Mouse (Mus musculus): Measurements from ENCODE around the gene Tmem33. TPM values are rescaled to one million over a fixed set of nuclear protein-coding genes. Genes with fewer than 3 reads are reported as not detected.
A peak's percentile ranks its signal among the peaks of the same experiment; 100 is the strongest.

Tmem33 gene
- total RNA-seq, 2 experiments from 2014 or later, result 80.3 to 164 TPM

DNA sequence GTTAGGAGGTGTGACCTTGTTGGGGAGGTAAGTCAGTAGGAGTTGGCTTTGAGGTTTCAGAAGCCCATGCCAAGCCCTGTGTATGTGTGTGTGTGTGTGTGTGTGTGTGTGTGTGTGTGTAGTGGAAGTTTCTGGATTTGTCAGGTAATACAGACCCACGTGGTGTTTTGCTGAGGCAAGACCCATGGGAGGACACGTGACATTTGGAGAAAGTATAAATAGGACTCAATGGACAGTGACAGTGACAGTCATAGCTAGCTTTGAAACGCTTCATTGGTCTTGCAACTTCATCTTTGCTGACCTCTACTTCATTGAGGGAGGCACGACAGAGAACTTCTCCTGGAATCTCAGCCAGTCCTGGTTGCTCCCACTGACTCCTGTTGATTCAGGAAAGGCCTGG lies 8.1 kb upstream of the Tmem33 start:
- no peak for ATAC-seq (replicated peaks; ENCODE audit: low FRiP score, poor library complexity, severe bottlenecking)

DNA sequence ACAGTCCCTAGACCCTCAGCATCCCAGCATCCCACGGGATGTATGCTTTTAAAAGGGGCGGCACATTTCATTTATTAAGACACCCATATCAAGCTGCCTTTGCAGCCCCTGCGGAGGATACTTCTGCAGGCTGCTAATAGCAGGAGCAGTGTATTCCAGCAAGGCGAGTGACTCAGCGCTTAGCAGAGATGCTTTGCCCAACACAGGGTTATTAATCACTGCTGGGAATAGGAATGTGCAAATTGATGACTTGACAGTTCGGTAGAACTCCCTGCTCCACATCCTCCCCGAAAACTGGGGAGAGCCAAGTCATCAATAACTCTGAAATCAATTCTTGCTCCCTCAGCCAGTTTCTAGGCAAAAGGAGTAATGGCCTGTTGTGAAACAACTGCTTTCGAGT lies 4.7 kb upstream of the Tmem33 start:
- ATAC-seq (replicated peaks; ENCODE audit: low FRiP score, poor library complexity, severe bottlenecking), result no peak

DNA sequence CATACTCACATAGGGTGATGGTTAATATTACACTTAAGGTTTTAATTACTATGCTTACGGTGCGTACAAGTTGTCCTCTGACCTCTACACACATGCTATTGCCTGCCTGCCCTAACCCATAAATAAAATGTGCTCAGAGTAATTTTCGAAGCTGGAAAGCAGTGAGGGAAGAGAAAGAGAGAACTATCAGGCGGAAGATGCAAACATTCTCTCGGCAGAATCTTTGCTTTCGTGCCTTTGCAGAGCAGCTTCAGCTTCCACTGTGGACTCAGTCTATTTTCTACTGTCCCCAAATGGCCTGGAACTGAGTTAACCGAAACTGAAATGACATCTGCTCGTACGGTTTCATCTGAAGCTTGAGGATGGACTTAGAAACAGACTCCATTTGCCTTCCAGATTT lies 1.9 kb upstream of the Tmem33 start:
- no peak for ATAC-seq (replicated peaks; ENCODE audit: low FRiP score, poor library complexity, severe bottlenecking)

- ATAC-seq (replicated peaks; ENCODE audit: low FRiP score, poor library complexity, severe bottlenecking), result no peak
Measured at GRCm38 (mm10) chr5:67260159-67260530, 220 bp upstream of the Tmem33 start.

DNA sequence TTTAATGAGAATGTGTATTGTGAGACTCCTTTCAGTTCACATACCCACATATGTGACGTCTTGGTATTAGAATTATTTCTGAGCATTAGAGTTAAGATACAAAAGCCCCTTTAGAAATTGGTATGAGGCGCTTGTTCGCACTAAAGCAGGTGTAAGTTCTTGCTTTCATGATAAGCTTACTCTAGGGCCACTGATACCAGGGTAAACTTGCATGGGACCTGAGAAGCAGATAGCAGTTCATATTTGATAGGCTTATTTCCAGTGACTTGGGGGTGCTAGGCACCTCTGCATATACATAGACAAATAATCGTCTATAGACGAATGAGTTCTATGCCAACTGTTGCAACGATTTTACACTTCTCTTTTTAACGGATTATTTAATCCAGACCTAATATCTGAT lies 2.6 kb downstream of the Tmem33 start:
- peak; percentile 21; the same call in 1 of the 2 replicates for ATAC-seq (replicated peaks; ENCODE audit: low FRiP score, poor library complexity, severe bottlenecking)

DNA sequence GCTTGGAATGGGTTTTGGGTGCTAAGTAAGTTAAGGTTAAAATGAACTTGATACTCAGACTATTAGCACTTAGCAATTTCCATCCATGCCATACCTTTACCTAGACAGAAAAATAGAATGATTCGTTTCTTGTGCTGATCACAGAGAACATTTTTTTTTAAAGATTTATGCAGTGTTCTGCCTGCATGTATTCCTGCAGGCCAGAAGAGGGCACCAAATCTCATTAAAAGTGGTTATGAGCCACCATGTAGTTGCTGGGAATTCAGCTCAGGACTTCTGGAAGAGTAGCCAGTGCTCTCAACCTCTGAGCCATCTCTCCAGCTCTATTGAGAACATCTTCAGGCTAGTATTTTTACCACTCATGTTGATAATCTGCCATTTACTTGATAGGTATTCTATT lies 5.7 kb downstream of the Tmem33 start:
- ATAC-seq (replicated peaks; ENCODE audit: low FRiP score, poor library complexity, severe bottlenecking), result no peak

- no peak; the same call in 1 of the 2 replicates for ATAC-seq (replicated peaks; ENCODE audit: low FRiP score, poor library complexity, severe bottlenecking)
Measured at GRCm38 (mm10) chr5:67269309-67269708, 8.9 kb downstream of the Tmem33 start.

DNA sequence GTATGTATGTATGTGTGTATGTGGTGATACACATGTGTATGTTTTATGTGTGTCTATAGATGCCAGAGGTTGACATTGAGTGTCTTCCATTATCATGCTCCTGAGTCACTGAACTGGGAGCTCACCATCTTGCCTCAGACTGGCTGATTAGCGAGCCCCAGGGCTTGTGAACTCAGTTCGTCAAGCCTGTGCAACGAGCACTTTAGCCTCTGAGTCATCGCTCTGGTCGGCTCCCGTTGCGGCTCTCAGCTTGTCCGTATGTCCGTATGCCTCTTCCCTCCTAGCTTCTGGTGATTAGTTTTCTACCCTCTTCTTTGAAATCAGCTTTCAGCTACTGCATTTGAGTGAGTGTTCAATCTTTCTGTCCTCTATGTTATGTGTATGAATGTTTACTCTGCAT lies 19.0 kb downstream of the Tmem33 start:
- ATAC-seq (replicated peaks; ENCODE audit: low FRiP score, poor library complexity, severe bottlenecking), result no peak

DNA sequence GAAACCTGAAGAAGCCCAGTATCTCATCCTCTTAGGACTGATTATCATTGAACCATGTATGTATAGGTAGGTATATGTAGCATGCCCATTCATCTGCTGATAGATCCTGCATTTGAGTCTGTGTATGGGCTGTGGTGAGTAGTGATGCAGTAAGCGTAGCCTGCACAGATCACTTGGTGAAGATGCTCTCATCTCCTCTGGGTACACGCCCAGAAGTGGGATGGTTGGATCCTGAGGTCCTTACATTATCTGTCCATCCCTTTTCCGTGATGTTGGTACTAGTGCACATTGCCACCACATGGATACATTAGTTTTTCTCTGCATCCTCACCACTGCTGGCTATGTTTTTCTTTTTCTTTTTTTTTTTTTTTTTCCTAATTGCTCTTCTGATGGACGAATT lies 19.5 kb downstream of the Tmem33 start:
- peak; percentile 81 for ATAC-seq (replicated peaks; ENCODE audit: low FRiP score, poor library complexity, severe bottlenecking)

GRCm38 (mm10) chr5:67280400-67280799 lies 20.0 kb downstream of the Tmem33 start:
- ATAC-seq (replicated peaks; ENCODE audit: low FRiP score, poor library complexity, severe bottlenecking), result peak; percentile 93

GRCm38 (mm10) chr5:67295029-67295428 lies 34.7 kb downstream of the Tmem33 start:
- ATAC-seq (replicated peaks; ENCODE audit: low FRiP score, poor library complexity, severe bottlenecking), result peak; percentile 88

GRCm38 (mm10) chr5:67295682-67296081 lies 35.3 kb downstream of the Tmem33 start:
- ATAC-seq (replicated peaks; ENCODE audit: low FRiP score, poor library complexity, severe bottlenecking), result no peak

GRCm38 (mm10) chr5:67296171-67296570 lies 35.8 kb downstream of the Tmem33 start:
- no peak for ATAC-seq (replicated peaks; ENCODE audit: low FRiP score, poor library complexity, severe bottlenecking)

DNA sequence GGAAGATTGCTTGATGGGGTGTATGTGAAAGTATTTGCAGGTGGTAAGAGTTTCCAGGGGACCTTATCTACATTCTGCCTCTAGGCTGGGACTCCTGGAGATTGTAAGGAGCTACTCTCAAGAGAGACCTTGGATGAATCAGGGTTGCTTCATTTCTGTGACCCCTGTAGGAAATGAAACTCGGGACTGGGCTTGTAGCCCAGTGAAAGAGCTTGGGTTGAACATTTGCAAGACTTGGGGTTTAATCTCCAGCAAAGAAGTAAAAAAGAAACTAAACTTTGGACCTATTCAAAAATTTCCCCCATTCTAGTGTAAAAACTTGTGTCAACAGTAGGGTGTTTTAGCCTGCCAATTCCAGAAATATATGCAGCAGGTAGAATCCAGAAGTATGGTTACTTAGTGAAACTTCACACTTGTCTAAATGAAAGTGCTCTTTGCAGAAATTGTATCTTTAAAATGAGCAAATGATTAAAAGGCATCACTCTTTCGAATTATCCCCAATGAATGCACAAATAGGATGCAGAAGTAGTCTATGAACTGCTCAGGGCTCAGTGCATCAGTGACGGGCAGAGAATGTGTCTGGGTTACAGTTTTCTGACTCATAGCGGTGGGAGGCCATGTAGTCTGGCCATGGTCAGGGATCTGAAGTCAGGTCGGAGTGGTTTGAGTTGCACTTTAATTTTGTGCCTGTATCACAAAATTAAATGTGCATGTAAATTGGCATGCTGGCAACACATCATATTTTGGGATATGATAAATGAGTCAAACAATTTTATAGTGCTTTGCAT lies 36.9 kb downstream of the Tmem33 start:
- no peak for ATAC-seq (replicated peaks; ENCODE audit: low FRiP score, poor library complexity, severe bottlenecking)

GRCm38 (mm10) chr5:67299847-67300412 lies 39.6 kb downstream of the Tmem33 start:
- ATAC-seq (replicated peaks; ENCODE audit: low FRiP score, poor library complexity, severe bottlenecking), result no peak

DNA sequence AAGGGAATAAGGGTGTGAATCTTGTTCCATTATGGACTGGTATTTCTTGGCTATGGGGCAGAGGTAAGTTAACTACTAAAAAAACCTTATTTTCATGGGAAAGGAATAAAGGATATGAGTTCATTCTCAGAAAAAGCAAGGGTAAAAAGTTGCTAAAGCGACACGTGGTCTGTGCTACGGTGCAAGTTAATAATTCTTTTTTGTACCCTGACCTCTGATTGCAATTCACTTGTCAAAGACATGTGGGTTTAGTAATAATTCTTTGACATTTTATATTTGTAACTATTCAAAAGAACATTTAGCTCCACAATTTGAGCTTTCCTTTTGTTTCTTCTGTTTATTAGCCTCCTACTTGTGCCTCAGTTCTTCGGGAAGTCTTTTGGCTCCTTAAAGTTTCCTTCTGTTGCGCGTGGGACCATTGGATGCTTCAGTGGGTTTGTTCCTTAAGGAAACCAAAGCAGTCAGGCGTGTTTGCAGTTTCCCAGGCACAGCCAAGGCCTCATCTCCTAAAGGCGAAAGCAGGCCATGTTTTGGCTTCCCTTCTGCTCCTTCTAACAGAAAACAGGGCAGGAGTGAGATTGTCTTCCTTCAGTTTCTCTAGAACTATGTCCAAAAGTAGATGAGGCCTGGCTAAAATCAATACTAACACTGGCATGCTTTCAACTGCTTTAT lies 40.7 kb downstream of the Tmem33 start:
- no peak for ATAC-seq (replicated peaks; ENCODE audit: low FRiP score, poor library complexity, severe bottlenecking)

GRCm38 (mm10) chr5:67301722-67302331 lies 41.5 kb downstream of the Tmem33 start:
- no peak for ATAC-seq (replicated peaks; ENCODE audit: low FRiP score, poor library complexity, severe bottlenecking)

GRCm38 (mm10) chr5:67303816-67304215 lies 43.5 kb downstream of the Tmem33 start:
- ATAC-seq (replicated peaks; ENCODE audit: low FRiP score, poor library complexity, severe bottlenecking), result no peak

GRCm38 (mm10) chr5:67306698-67307521 lies 46.5 kb downstream of the Tmem33 start, which contains the start of gene Slc30a9:
TSS of gene Slc30a9 (plus strand) at chr5:67306955.
- ATAC-seq (replicated peaks; ENCODE audit: low FRiP score, poor library complexity, severe bottlenecking), result peak; percentile 91

Data from erythroblast, adult 5-6 weeks (primary cell).